In genomic region chr8:113781554-113781953, GRCm38 (mm10) we compare ENCODE assay signal across 27 mouse cellular contexts.
DNase-seq lines count a peak whose midpoint lies in the region; ATAC-seq lines count a peak whose summit lies in the region.
"Had no signal": no experiment of that assay in that cellular context is flagged by ENCODE, and none has a peak within 500 bp of the region (broad histone marks: within the 10 kb centered on the region; RNA-seq: fewer than 3 reads in every experiment).

No protein-coding gene starts in this region.

- DNase-seq in embryo, embryonic 10 days (ENCODE audit: low spot score): peak; percentile 5
- DNase-seq in embryo, embryonic 9.5 days (ENCODE audit: extremely low spot score): no peak
- DNase-seq in hindbrain, embryonic 14.5 days (ENCODE audit: low spot score): peak; percentile 17
- no peak for DNase-seq in lung, postnatal 10 days
- DNase-seq in embryo, embryonic 10.5 days (ENCODE audit: low spot score): peak; percentile 0
- DNase-seq in heart, postnatal 36 days: no peak
- DNase-seq: adrenal gland, adult 2 months; adrenal gland, postnatal 36 days; cerebellum, adult 18-20 months; cerebellum, postnatal 10 days; heart, adult 2 months; kidney, adult 11 months; kidney, postnatal 25 days; liver, embryonic 13.5 days; lung, adult 18-20 months; thymus, adult 2 months; thymus, postnatal 36 days had no signal

- no peak overlapping the region for H3K4me2 ChIP-seq in hindbrain, embryonic 14.5 days (replicated peaks)
- no peak overlapping the region for H3K4me2 ChIP-seq in hindbrain, embryonic 16.5 days (ENCODE audit: low read length)
- H3K4me2 ChIP-seq in lung, embryonic 15.5 days: no peak overlapping the region
- H3K4me2 ChIP-seq: forebrain, embryonic 15.5 days; heart, embryonic 12.5 days; liver, embryonic 13.5 days; midbrain, embryonic 12.5 days had no signal

- H3K27ac ChIP-seq in hindbrain, embryonic 14.5 days: no peak overlapping the region
- no peak overlapping the region for H3K27ac ChIP-seq in hindbrain, embryonic 16.5 days (ENCODE audit: low read depth, low read length)
- 0 out of 2 replicates have a peak overlapping the region, but pooled peaks have one; percentile 44 for H3K27ac ChIP-seq in lung, embryonic 15.5 days
- H3K27ac ChIP-seq: heart, adult 2 months; layer of hippocampus, adult 2 months; left cerebral cortex, adult 2 months; liver, embryonic 13.5 days; midbrain, embryonic 12.5 days had no signal

- H3K4me1 ChIP-seq in hindbrain, embryonic 14.5 days (replicated peaks; ENCODE audit: control insufficient read depth, insufficient read depth, low read length): no peaks in the 10 kb centered on the region
- no peaks in the 10 kb centered on the region for H3K4me1 ChIP-seq in hindbrain, embryonic 16.5 days (ENCODE audit: control insufficient read depth, insufficient read depth, low read depth, low read length)
- H3K4me1 ChIP-seq in lung, embryonic 15.5 days: no peaks in the 10 kb centered on the region
- H3K4me1 ChIP-seq: heart, embryonic 12.5 days; liver, embryonic 13.5 days; midbrain, embryonic 12.5 days had no signal

- H3K9me3 ChIP-seq in hindbrain, embryonic 14.5 days (ENCODE audit: control insufficient read depth, low read length): no peaks in the 10 kb centered on the region
- no peaks in the 10 kb centered on the region for H3K9me3 ChIP-seq in hindbrain, embryonic 16.5 days (ENCODE audit: control insufficient read depth, low read length)
- no peaks in the 10 kb centered on the region for H3K9me3 ChIP-seq in lung, embryonic 15.5 days
- H3K9me3 ChIP-seq: forebrain, embryonic 15.5 days; heart, embryonic 12.5 days; liver, embryonic 13.5 days; midbrain, embryonic 12.5 days had no signal

- ATAC-seq in hindbrain, embryonic 14.5 days (ENCODE audit: low FRiP score): no peak
- no peak for ATAC-seq in hindbrain, embryonic 16.5 days
- ATAC-seq in lung, embryonic 15.5 days (ENCODE audit: borderline replicate concordance, extremely low read depth, low FRiP score, low TSS enrichment): no peak
- ATAC-seq: activated CD4-positive, CD25-positive, alpha-beta regulatory T cell, adult 4 months; forebrain, embryonic 15.5 days; inflammation-experienced regulatory T-cells, adult 6 months had no signal

- H3K4me3 ChIP-seq in hindbrain, embryonic 14.5 days (replicated peaks; ENCODE audit: low read length): no peak overlapping the region
- H3K4me3 ChIP-seq in hindbrain, embryonic 16.5 days (ENCODE audit: low read length): no peak overlapping the region
- H3K4me3 ChIP-seq in lung, embryonic 15.5 days: no peak overlapping the region
- H3K4me3 ChIP-seq: forebrain, embryonic 15.5 days; heart, adult 2 months; heart, embryonic 12.5 days; layer of hippocampus, adult 2 months; left cerebral cortex, adult 2 months; liver, embryonic 13.5 days; midbrain, embryonic 12.5 days had no signal

- no peaks in the 10 kb centered on the region for H3K27me3 ChIP-seq in hindbrain, embryonic 14.5 days (ENCODE audit: control insufficient read depth, insufficient read depth, low read length)
- no peaks in the 10 kb centered on the region for H3K27me3 ChIP-seq in hindbrain, embryonic 16.5 days (replicated peaks; ENCODE audit: control insufficient read depth, insufficient read depth, low read length)
- H3K27me3 ChIP-seq in lung, embryonic 15.5 days: no peaks in the 10 kb centered on the region
- H3K27me3 ChIP-seq: CH12.LX; forebrain, embryonic 15.5 days; heart, embryonic 12.5 days; liver, embryonic 13.5 days; midbrain, embryonic 12.5 days had no signal

- intact Hi-C loops in heart, postnatal 36 days (cut with DNase I): no loop called here

- WGBS in hindbrain, embryonic 14.5 days: 38% methylated on average over 2 of the region's 2 CpGs
- 59% methylated on average over 2 of the region's 2 CpGs for WGBS in hindbrain, embryonic 16.5 days
- 34% methylated on average over 2 of the region's 2 CpGs for WGBS in lung, embryonic 15.5 days

- no peak overlapping the region for H3K9ac ChIP-seq in hindbrain, embryonic 14.5 days
- no peak overlapping the region for H3K9ac ChIP-seq in hindbrain, embryonic 16.5 days (ENCODE audit: low read depth, low read length)
- H3K9ac ChIP-seq in lung, embryonic 15.5 days: no peak overlapping the region
- H3K9ac ChIP-seq: forebrain, embryonic 15.5 days; heart, embryonic 12.5 days; liver, embryonic 13.5 days; midbrain, embryonic 12.5 days had no signal

- H3K36me3 ChIP-seq in hindbrain, embryonic 14.5 days (replicated peaks; ENCODE audit: control insufficient read depth, insufficient read depth): no peaks in the 10 kb centered on the region
- H3K36me3 ChIP-seq in hindbrain, embryonic 16.5 days (ENCODE audit: control insufficient read depth, insufficient read depth, low read length): no peaks in the 10 kb centered on the region
- no peaks in the 10 kb centered on the region for H3K36me3 ChIP-seq in lung, embryonic 15.5 days
- H3K36me3 ChIP-seq: forebrain, embryonic 15.5 days; heart, embryonic 12.5 days; liver, embryonic 13.5 days; midbrain, embryonic 12.5 days had no signal

Comparison
In these comparisons a context has a peak if more than half of its experiments do, and no peak if none do; other contexts are left out.
1. DNase-seq: peak in embryo, embryonic 10 days (single experiment), hindbrain, embryonic 14.5 days (single experiment) and embryo, embryonic 10.5 days (single experiment); none in embryo, embryonic 9.5 days (single experiment), lung, postnatal 10 days (single experiment) and heart, postnatal 36 days (0 of 2).